Mouse (Mus musculus) heart, embryonic 14.5 days (tissue): Measurements from ENCODE around the gene Txn1. TPM values are rescaled to one million over a fixed set of nuclear protein-coding genes. Genes with fewer than 3 reads are reported as not detected.
A peak's percentile ranks its signal among the peaks of the same experiment; 100 is the strongest.

Experiments used
- ATAC-seq: fragments of 200-750 bp; cut with Nextera tagmentation; 2 replicates; pipeline ENCODE4 v1.8.0; 2017; ENCODE audit warnings: low read depth, moderate TSS enrichment; ENCODE audit not compliant: insufficient number of reproducible peaks, insufficient read depth, low FRiP score
- H3K27ac ChIP-seq, 2 experiments: fragments of 200-500 bp in 1 of 2; fragments of 300-500 bp in 1 of 2; sonication (generic) in 1 of 2; replicated peaks in 1 of 2; 2 replicates each; pipeline ENCODE4 v1.5.1; 2012 to 2014; ENCODE audit warnings: low read depth in 2 of 2, low read length in 2 of 2, control low read depth in 1 of 2, mild to moderate bottlenecking in 1 of 2, mixed read lengths in 1 of 2; ENCODE audit not compliant: control insufficient read depth in 1 of 2, insufficient read depth in 1 of 2
- H3K27me3 ChIP-seq: fragments of 300-500 bp; sonication (generic); 2 replicates; pipeline ENCODE4 v1.6.1; 2014; ENCODE audit warnings: mild to moderate bottlenecking, low read length, control low read depth; ENCODE audit not compliant: control insufficient read depth, insufficient read depth
- H3K36me3 ChIP-seq: fragments of 300-500 bp; sonication (generic); 2 replicates; pipeline ENCODE4 v1.6.1; 2014; ENCODE audit warnings: mild to moderate bottlenecking, control low read depth, low read length, mixed read lengths; ENCODE audit not compliant: control insufficient read depth, insufficient read depth
- H3K4me1 ChIP-seq, 2 experiments: fragments of 200-500 bp in 1 of 2; fragments of 300-500 bp in 1 of 2; sonication (generic) in 1 of 2; 2 replicates each; pipeline ENCODE4 v1.6.1; 2012 to 2014; ENCODE audit warnings: low read length in 2 of 2, control low read depth in 1 of 2, mixed read lengths in 1 of 2; ENCODE audit not compliant: control insufficient read depth in 2 of 2, insufficient read depth in 2 of 2
- H3K4me2 ChIP-seq: fragments of 300-500 bp; sonication (generic); 2 replicates; pipeline ENCODE4 v1.6.1; 2014; ENCODE audit warnings: mild to moderate bottlenecking, low read length
- H3K4me3 ChIP-seq, 2 experiments: fragments of 200-500 bp in 1 of 2; fragments of 300-500 bp in 1 of 2; sonication (generic) in 1 of 2; 2 replicates each; pipeline ENCODE4 v1.5.1; 2012 to 2014; ENCODE audit warnings: low read length in 2 of 2, mild to moderate bottlenecking in 2 of 2, control low read depth in 1 of 2, low read depth in 1 of 2, moderate library complexity in 1 of 2; ENCODE audit not compliant: control insufficient read depth in 1 of 2, insufficient read depth in 1 of 2
- H3K9ac ChIP-seq: fragments of 300-500 bp; sonication (generic); 2 replicates; pipeline ENCODE4 v1.6.1; 2014; ENCODE audit warnings: mild to moderate bottlenecking, low read length
- H3K9me3 ChIP-seq: fragments of 300-500 bp; sonication (generic); 2 replicates; pipeline ENCODE4 v1.6.1; 2016; ENCODE audit warnings: low read length, control low read depth; ENCODE audit not compliant: control insufficient read depth
- WGBS: fragments of 180-500 bp; shearing (Covaris S2); extraction: QIAGEN DNeasy Blood & Tissue Kit; methylation state at CpG from one replicate; pipeline ENCODE4 v1.1.7; 2014; 5-methylcytosine and 5-hydroxymethylcytosine counted together
- polyA plus RNA-seq: library from polyadenylated mRNA; unstranded; fragments of >200 nt; fragmentation: Nextera tagmentation; extraction: Ambion mirVana; gene quantifications from 2 replicates; pipeline ENCODE4 v1.2.1, GENCODE M21; 2014

The Txn1 gene
- polyA plus RNA-seq, 1 experiment from 2014 or later: 325 TPM

- Histone ChIP-seq H3K9me3 (no peaks in the 10 kb centered on the region), H3K36me3 (no peaks in the 10 kb centered on the region)
- WGBS: 71% methylated on average over 1 of the region's 1 CpGs
Measured at GRCm38 (mm10) chr4:57920522-57920921, 35.7 kb downstream of the Txn1 start.

DNA sequence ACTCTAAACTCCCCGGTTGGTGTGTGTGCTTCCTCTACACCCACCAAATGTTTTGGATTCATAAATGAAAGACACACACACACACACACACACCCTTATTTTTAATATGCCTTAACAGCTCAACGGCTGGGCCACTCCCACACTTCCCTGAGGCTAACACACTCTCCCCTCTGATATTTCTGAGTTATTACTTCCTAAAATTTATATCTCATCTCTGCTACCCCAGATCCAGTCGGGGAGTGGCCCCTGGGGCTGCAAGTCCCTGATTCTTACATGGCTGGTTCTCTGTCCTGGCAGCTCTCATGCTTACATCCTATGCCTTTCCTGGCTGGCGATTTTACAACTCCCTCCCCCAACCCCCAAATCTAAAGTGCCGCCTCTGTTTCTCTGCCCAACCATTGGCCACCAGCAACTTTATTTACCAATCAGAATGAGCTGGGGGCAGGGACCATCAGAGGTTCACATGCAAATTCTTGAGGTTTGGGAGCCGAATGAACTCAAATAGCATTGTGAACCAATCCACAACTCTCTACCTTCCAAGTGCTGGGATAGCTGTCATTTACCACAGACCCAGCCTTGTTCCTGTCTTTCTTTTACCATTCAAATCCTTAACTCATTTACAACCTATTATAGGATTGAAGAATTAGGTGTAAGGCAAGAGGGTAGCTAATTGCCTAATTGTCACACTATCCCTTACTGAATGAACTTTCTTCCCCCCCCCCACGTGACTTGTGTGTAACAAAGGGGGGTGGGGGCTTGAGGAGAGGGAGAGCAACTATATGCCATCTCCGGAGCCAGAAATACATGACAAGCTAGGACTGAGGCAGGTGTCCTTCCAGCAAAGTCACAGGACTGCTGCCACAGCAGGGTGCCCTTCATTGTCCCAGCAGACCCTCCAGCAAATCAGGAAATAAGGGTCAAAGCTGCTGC lies 36.5 kb downstream of the Txn1 start:
- 33% methylated on average over 8 of the region's 8 CpGs for WGBS
- H3K36me3 ChIP-seq: no peaks in the 10 kb centered on the region
- no peak overlapping the region for H3K27ac ChIP-seq
- H3K9me3 ChIP-seq: no peaks in the 10 kb centered on the region
- peaks cover 12 to 17% of the 10 kb centered on the region in 2 experiments for H3K4me1 ChIP-seq
- no peak overlapping the region for H3K4me3 ChIP-seq
- no peaks in the 10 kb centered on the region for H3K27me3 ChIP-seq
- no peak overlapping the region for H3K4me2 ChIP-seq
- H3K9ac ChIP-seq: no peak overlapping the region
- no peak for ATAC-seq

More at GRCm38 (mm10) chr4:57920522-57920921, 35.7 kb downstream of the Txn1 start:
- Histone ChIP-seq H3K27ac (no peak overlapping the region), H3K9ac (no peak overlapping the region), H3K27me3 (no peaks in the 10 kb centered on the region), H3K4me3 (no peak overlapping the region), H3K4me2 (no peak overlapping the region), H3K4me1 (peaks cover 11 to 12% of the 10 kb centered on the region in 2 experiments)
- no peak for ATAC-seq

DNA sequence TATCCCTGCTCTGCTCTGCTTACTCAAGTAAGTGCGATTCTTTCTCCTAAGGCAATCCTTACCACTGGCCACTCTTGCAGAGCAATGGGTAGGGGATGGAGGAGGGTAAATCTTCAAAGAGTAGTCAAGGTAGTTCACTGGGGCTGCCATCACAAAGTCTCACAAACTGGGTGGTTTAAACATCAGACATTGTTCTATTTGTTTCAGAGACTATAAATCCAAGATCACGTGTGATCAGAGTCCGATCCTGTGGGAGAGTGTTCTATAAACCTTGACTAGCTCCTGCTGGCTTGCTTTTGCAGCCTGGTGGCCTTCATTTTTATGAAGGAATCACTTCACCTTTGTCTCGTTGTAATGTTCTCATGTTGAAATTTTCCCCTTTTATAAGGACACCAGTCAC lies 39.5 kb downstream of the Txn1 start:
- ATAC-seq: no peak
- Histone ChIP-seq H3K4me3 (0 out of 4 replicates have a peak overlapping the region, but pooled peaks have one; percentile 18 to 24), H3K27me3 (no peaks in the 10 kb centered on the region), H3K9me3 (peaks cover 5% of the 10 kb centered on the region; the same call in 1 of the 2 replicates), H3K27ac (no peak overlapping the region), H3K9ac (no peak overlapping the region), H3K36me3 (no peaks in the 10 kb centered on the region), H3K4me1 (peaks cover 14 to 17% of the 10 kb centered on the region in 2 experiments), H3K4me2 (peak overlapping the region; percentile 66)
- 70% methylated on average over 4 of the region's 4 CpGs for WGBS

DNA sequence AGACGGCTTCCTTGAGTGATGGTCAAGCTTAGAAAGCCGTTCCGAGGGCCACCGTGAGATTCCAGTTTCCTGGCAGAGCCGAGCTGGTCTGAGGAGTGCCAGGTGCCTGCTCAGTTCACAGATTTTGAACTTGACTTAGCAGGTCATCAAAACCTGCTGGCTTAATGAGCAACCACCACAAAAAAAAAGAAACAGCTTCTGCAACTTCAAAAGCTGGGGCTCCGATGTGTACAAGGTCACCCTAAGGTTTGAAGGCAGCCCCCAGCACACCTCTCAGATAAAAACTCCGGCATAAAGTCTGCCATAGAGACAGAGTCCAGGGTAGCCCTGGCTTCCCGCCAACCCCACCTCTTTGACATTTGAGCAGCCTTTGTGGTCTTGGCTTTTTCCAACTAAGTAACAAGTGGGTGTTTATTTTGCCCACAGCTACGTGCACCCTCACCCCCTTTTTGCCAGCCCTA lies 40.0 kb downstream of the Txn1 start, which contains the start of gene D630039A03Rik:
Gene D630039A03Rik, minus strand, starts transcription at position 97 of the 461 bp plus-strand sequence.
- no peak for ATAC-seq
- Histone ChIP-seq H3K4me1 (peaks cover 14 to 17% of the 10 kb centered on the region in 2 experiments), H3K36me3 (no peaks in the 10 kb centered on the region), H3K27ac (no peak within 1 kb of the TSS), H3K4me2 (peak within 1 kb of the TSS; percentile 66), H3K27me3 (no peaks in the 10 kb centered on the region), H3K9me3 (peaks cover 5% of the 10 kb centered on the region; the same call in 1 of the 2 replicates), H3K9ac (peak within 1 kb of the TSS; percentile 38; the same call in 1 of the 2 replicates), H3K4me3 (peak within 1 kb of the TSS; percentile 18 to 24; a peak in 3 of 4 replicates)
- 7% methylated on average over 9 of the region's 9 CpGs for WGBS

DNA sequence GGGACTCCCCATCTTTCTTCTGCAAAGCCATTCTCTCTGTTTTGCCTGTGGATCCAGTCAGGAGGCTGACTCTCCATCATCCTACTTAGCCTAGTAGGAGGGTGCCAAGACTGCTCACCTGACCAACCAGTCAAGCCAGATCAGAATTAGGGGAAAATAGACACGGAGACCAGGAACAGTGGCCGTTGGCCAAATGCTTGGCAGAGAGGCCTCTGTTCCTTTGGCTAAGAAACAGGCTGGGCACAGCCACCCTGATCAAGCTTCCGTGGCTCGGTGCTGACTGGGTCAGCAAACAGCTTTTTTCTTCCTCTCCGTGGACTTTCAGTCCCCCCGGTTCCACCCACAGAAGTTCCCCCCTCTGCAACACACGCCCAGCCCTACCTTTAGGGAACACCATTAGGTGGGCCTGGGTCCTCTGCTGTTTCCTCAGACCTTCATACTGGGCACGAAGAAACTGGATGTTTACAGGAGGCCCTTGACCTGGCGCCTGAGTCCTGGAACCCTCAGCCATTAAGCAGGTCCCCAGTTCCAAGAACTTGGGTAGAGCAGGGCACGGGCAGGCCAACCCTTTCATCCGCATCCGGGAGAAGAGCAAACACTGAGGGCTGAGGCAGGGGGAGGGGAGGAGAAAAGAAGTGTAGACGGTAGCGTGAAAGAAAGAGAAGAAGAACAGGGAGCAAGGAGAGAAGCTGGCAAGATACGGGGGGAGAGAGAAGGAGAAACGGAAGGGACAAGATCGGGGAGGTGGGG lies 40.8 kb downstream of the Txn1 start:
- Histone ChIP-seq H3K27me3 (no peaks in the 10 kb centered on the region), H3K9me3 (peaks cover 5% of the 10 kb centered on the region; the same call in 1 of the 2 replicates), H3K4me3 (peak overlapping the region; percentile 18 to 24; a peak in 3 of 4 replicates), H3K9ac (peak overlapping the region; percentile 38; the same call in 1 of the 2 replicates), H3K4me2 (peak overlapping the region; percentile 66), H3K4me1 (peaks cover 14 to 17% of the 10 kb centered on the region in 2 experiments), H3K36me3 (no peaks in the 10 kb centered on the region), H3K27ac (no peak overlapping the region)
- no peak for ATAC-seq
- 35% methylated on average over 17 of the region's 17 CpGs for WGBS

DNA sequence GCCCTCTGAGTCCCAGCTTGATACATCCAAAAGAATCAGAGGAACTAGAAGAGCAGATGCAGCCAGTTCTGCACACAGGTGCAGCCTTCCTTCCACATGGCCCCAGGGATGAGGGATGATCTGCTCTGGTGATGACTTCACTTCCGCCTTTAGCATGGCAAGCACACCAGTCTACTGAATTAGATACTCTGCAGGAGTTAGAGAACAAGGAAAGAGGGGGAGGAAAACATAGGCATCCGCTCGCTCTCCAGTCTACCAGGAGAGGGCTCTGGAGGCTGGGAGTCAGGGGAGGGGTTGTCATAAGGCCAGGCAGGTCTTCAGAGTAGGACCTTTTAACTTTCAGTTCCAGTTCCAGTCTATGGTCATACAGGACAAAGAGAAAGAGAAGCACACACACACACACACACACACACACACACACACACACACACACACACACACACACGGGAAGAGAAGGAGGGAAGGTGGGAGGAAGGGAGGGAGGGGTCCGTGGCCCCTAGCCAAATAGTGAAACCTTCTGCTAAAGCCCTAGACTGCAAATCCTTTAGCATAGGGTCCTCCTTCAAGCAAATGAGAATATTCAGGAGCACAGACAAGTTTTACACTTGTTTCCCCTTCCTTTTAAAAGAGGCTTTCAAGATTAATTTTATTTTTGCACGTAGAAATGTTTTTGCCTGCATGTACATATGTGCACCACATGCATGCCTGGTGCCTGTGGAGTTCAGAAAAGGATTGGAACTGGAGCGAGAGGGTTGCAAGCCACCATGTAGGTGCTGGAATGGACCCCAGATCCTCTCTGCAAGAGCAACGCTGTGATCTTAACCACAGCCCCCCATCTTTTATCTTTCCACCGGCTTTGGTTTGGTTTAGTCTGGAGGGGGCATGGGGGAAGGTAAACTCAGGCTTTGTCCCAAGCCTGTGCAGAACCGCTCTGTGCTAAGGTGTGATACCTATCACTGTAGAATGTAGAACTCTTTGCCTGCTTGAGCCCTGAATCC lies 41.7 kb downstream of the Txn1 start:
- 65% methylated on average over 10 of the region's 10 CpGs for WGBS
- Histone ChIP-seq H3K27ac (no peak overlapping the region), H3K36me3 (no peaks in the 10 kb centered on the region), H3K27me3 (no peaks in the 10 kb centered on the region), H3K4me3 (no peak overlapping the region), H3K4me1 (peaks cover 14 to 17% of the 10 kb centered on the region in 2 experiments), H3K9me3 (peaks cover 5% of the 10 kb centered on the region; the same call in 1 of the 2 replicates), H3K4me2 (no peak overlapping the region), H3K9ac (no peak overlapping the region)
- no peak for ATAC-seq
